Mouse (Mus musculus) embryonic fibroblast, embryonic 13.5 days (primary cell): Measurements from ENCODE around the gene Jarid2.

ENCODE experiments used
- CTCF ChIP-seq: IDR thresholded peaks from 2 replicates; pipeline ENCODE4 v1.5.1; 2011; ENCODE audit warnings: mild to moderate bottlenecking, control low read depth, low read length, moderate library complexity, borderline replicate concordance; ENCODE audit not compliant: insufficient read depth
- POLR2A ChIP-seq: IDR thresholded peaks from 2 replicates; pipeline ENCODE4 v1.6.1; 2011; ENCODE audit warnings: low read depth, mild to moderate bottlenecking, control low read depth, low read length, moderate library complexity

GRCm38 (mm10) chr13:44697628-44698027 lies 31.6 kb upstream of the Jarid2 start:
- no peak for TF ChIP-seq CTCF
- TF ChIP-seq POLR2A: no peak
